Mouse (Mus musculus): ENCODE data around the gene Slc17a5. TPM values are rescaled to one million over a fixed set of nuclear protein-coding genes. Genes with fewer than 3 reads are reported as not detected.
"Not testable (repeated sequence)": the region's sequence is repeated elsewhere in the genome, so short reads cannot be mapped to it uniquely, and the experiment has no call there.

Gene Slc17a5
- polyA plus RNA-seq, 1 experiment, result 4.4 TPM

- H3K27ac ChIP-seq (replicated peaks; ENCODE audit: low read depth, low read length), result no peak overlapping the region
- H3K4me1 ChIP-seq (ENCODE audit: control insufficient read depth, insufficient read depth, insufficient read length, low read length), result 0 out of 2 replicates have a peak, but pooled peaks cover 3% of the 10 kb centered on the region
- H3K4me3 ChIP-seq (ENCODE audit: insufficient read depth, low read depth, low read length), result no peak overlapping the region
Measured at GRCm38 (mm10) chr9:78537154-78537873, 50.5 kb downstream of the Slc17a5 start.

- Histone ChIP-seq H3K27ac (replicated peaks; ENCODE audit: low read depth, low read length) (no peak overlapping the region), H3K4me1 (ENCODE audit: control insufficient read depth, insufficient read depth, insufficient read length, low read length) (peaks cover 6% of the 10 kb centered on the region; the same call in 1 of the 2 replicates), H3K4me3 (ENCODE audit: insufficient read depth, low read depth, low read length) (no peak overlapping the region)
Measured at GRCm38 (mm10) chr9:78534606-78535005, 53.2 kb downstream of the Slc17a5 start.

GRCm38 (mm10) chr9:78533296-78533935 is 54.4 kb downstream of the Slc17a5 start:
- H3K4me3 ChIP-seq (ENCODE audit: insufficient read depth, low read depth, low read length), result no peak overlapping the region
- peaks cover 6% of the 10 kb centered on the region; the same call in 1 of the 2 replicates for H3K4me1 ChIP-seq (ENCODE audit: control insufficient read depth, insufficient read depth, insufficient read length, low read length)
- H3K27ac ChIP-seq (replicated peaks; ENCODE audit: low read depth, low read length), result no peak overlapping the region

- H3K27ac ChIP-seq (replicated peaks; ENCODE audit: low read depth, low read length), result peak overlapping the region; percentile 60; the same call in 1 of the 2 replicates
- H3K4me1 ChIP-seq (ENCODE audit: control insufficient read depth, insufficient read depth, insufficient read length, low read length), result peaks cover 6% of the 10 kb centered on the region; the same call in 1 of the 2 replicates
- no peak overlapping the region for H3K4me3 ChIP-seq (ENCODE audit: insufficient read depth, low read depth, low read length)
Measured at GRCm38 (mm10) chr9:78532341-78532819, 55.5 kb downstream of the Slc17a5 start.

GRCm38 (mm10) chr9:78531816-78532215 is 56.0 kb downstream of the Slc17a5 start:
- no peak overlapping the region for H3K4me3 ChIP-seq (ENCODE audit: insufficient read depth, low read depth, low read length)
- no peak overlapping the region for H3K27ac ChIP-seq (replicated peaks; ENCODE audit: low read depth, low read length)

GRCm38 (mm10) chr9:78527767-78528381 is 60.0 kb downstream of the Slc17a5 start:
- Histone ChIP-seq H3K27ac (replicated peaks; ENCODE audit: low read depth, low read length) (peak overlapping the region; percentile 82), H3K4me1 (ENCODE audit: control insufficient read depth, insufficient read depth, insufficient read length, low read length) (peaks cover 11% of the 10 kb centered on the region), H3K4me3 (ENCODE audit: insufficient read depth, low read depth, low read length) (peak overlapping the region; percentile 50)

More at GRCm38 (mm10) chr9:78531816-78532215, 56.0 kb downstream of the Slc17a5 start:
- H3K4me1 ChIP-seq (ENCODE audit: control insufficient read depth, insufficient read depth, insufficient read length, low read length), result peaks cover 7% of the 10 kb centered on the region; the same call in 1 of the 2 replicates

- H3K27ac ChIP-seq (replicated peaks; ENCODE audit: low read depth, low read length), result peak overlapping the region; percentile 82
Measured at GRCm38 (mm10) chr9:78527301-78527761, 60.5 kb downstream of the Slc17a5 start.

GRCm38 (mm10) chr9:78526206-78526605 is 61.6 kb downstream of the Slc17a5 start:
- no peak overlapping the region for H3K4me3 ChIP-seq (ENCODE audit: insufficient read depth, low read depth, low read length)
- H3K27ac ChIP-seq (replicated peaks; ENCODE audit: low read depth, low read length), result peak overlapping the region; percentile 82
- peaks cover 8% of the 10 kb centered on the region for H3K4me1 ChIP-seq (ENCODE audit: control insufficient read depth, insufficient read depth, insufficient read length, low read length)

More at GRCm38 (mm10) chr9:78527301-78527761, 60.5 kb downstream of the Slc17a5 start:
- Histone ChIP-seq H3K4me3 (ENCODE audit: insufficient read depth, low read depth, low read length) (peak overlapping the region; percentile 50), H3K4me1 (ENCODE audit: control insufficient read depth, insufficient read depth, insufficient read length, low read length) (peaks cover 11% of the 10 kb centered on the region)

- Histone ChIP-seq H3K4me1 (ENCODE audit: control insufficient read depth, insufficient read depth, insufficient read length, low read length) (peaks cover 8% of the 10 kb centered on the region), H3K27ac (replicated peaks; ENCODE audit: low read depth, low read length) (no peak overlapping the region), H3K4me3 (ENCODE audit: insufficient read depth, low read depth, low read length) (no peak overlapping the region)
Measured at GRCm38 (mm10) chr9:78525451-78526135, 62.2 kb downstream of the Slc17a5 start.

- no peak overlapping the region for H3K27ac ChIP-seq (replicated peaks; ENCODE audit: low read depth, low read length)
- H3K4me3 ChIP-seq (ENCODE audit: insufficient read depth, low read depth, low read length), result peak overlapping the region; percentile 46
- H3K4me1 ChIP-seq (ENCODE audit: control insufficient read depth, insufficient read depth, insufficient read length, low read length), result peaks cover 11% of the 10 kb centered on the region
Measured at GRCm38 (mm10) chr9:78521689-78522088, 66.2 kb downstream of the Slc17a5 start.

GRCm38 (mm10) chr9:78520780-78521601 is 66.8 kb downstream of the Slc17a5 start:
- H3K27ac ChIP-seq (replicated peaks; ENCODE audit: low read depth, low read length), result no peak overlapping the region
- peak overlapping the region; percentile 46 for H3K4me3 ChIP-seq (ENCODE audit: insufficient read depth, low read depth, low read length)
- peaks cover 9% of the 10 kb centered on the region for H3K4me1 ChIP-seq (ENCODE audit: control insufficient read depth, insufficient read depth, insufficient read length, low read length)

GRCm38 (mm10) chr9:78520127-78520779 is 67.6 kb downstream of the Slc17a5 start:
- peak overlapping the region; percentile 46 for H3K4me3 ChIP-seq (ENCODE audit: insufficient read depth, low read depth, low read length)
- no peak overlapping the region for H3K27ac ChIP-seq (replicated peaks; ENCODE audit: low read depth, low read length)
- H3K4me1 ChIP-seq (ENCODE audit: control insufficient read depth, insufficient read depth, insufficient read length, low read length), result 0 out of 2 replicates have a peak, but pooled peaks cover 5% of the 10 kb centered on the region

- not testable (repeated sequence) for H3K27ac ChIP-seq (replicated peaks; ENCODE audit: low read depth, low read length); H3K4me3 ChIP-seq (ENCODE audit: insufficient read depth, low read depth, low read length)
- peaks cover 11% of the 10 kb centered on the region; the same call in 1 of the 2 replicates for H3K4me1 ChIP-seq (ENCODE audit: control insufficient read depth, insufficient read depth, insufficient read length, low read length)
Measured at GRCm38 (mm10) chr9:78517237-78517636, 70.6 kb downstream of the Slc17a5 start.

All from brown adipose tissue, adult 24 weeks (tissue).